Mouse (Mus musculus): ENCODE results near the gene Comp. TPM values are rescaled to one million over a fixed set of nuclear protein-coding genes. Genes with fewer than 3 reads are reported as not detected.

The Comp gene
- total and polyA plus RNA-seq, 3 experiments = 0.13 to 0.16 TPM; not detected in 1

DNA sequence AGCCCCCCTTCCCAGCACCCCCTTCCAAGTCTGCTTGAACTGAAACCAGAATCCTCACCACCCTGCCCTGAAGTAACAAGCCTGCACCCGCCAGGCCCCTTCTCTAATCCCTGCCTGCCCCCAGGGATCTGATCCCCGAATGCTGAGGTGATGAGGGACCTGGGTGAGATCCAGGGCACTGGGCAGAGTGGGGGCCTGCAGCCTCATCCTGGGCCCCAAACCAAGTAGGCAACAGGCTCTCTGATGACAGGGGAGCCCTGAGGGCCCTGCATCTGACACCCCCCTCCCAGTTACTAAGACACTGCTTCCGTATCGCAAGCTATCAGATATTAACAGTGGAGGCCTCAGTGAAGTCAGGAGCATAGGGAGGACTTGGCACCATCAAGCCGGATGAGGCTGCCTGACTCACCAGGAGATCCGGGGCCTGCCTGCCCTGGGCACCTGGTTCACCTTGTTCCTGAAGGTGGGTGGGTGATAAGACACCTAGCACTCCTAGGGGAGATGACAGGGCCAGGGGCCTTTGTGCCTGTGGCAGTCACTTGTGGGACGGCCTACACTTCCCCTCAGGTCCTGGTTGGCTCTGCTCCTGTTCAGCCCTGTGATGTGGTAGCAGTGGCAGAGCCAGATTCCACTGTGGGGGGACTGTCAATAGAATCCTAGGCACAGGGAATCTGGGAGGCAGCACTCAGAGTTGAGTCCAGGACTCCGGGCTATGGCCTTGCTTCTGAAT lies 21.1 kb downstream of the Comp start:
- TF ChIP-seq POLR2AphosphoS2 (IDR thresholded peaks at IDR 0.05; ENCODE audit: low read depth, low read length) (no peak), BHLHE40 (IDR thresholded peaks at IDR 0.05; ENCODE audit: low read depth, low read length) (no peak), ZC3H11A (IDR thresholded peaks at IDR 0.05; ENCODE audit: low read depth, low read length) (no peak), MYC (IDR thresholded peaks at IDR 0.05; ENCODE audit: low read depth, low read length) (no peak), EP300 (IDR thresholded peaks at IDR 0.05; ENCODE audit: low read length) (no peak)
- no peaks in the 10 kb centered on the region for H3K9me3 ChIP-seq (replicated peaks; ENCODE audit: low read length)
- H3K4me3 ChIP-seq (replicated peaks in 1 of 3; ENCODE audit: low read depth in 2 of 3, low read length in 2 of 3, poor library complexity in 1 of 3) = no peak overlapping the region
- no peak for DNase-seq (ENCODE audit: extremely low read depth)
- dilution Hi-C loops (cut with MboI; ENCODE audit: extremely low pct_ligation_motif_present, extremely low pct_unique_long_range_greater_than_20kb, low sequenced_read_pairs) (no loop called here), in situ Hi-C loops (cut with MboI; ENCODE audit: low pct_ligation_motif_present, low pct_unique_long_range_greater_than_20kb, low sequenced_read_pairs) (no loop called here)
- peaks cover 0 to 57% of the 10 kb centered on the region in 2 experiments for H3K36me3 ChIP-seq (replicated peaks in 1 of 2; ENCODE audit: control insufficient read depth in 1 of 2, insufficient read depth in 1 of 2, low read length in 1 of 2)
- no peak overlapping the region for H3K27ac ChIP-seq (ENCODE audit: insufficient read depth, low read depth)
- no peaks in the 10 kb centered on the region for H3K79me2 ChIP-seq (replicated peaks; ENCODE audit: control insufficient read depth, extremely low read depth, insufficient read depth, poor library complexity, severe bottlenecking)
- no peaks in the 10 kb centered on the region for H3K4me1 ChIP-seq (ENCODE audit: control insufficient read depth in 1 of 2, insufficient read depth in 2 of 2)
- H3K4me2 ChIP-seq (ENCODE audit: insufficient read depth, low read depth, poor library complexity, severe bottlenecking) = no peak overlapping the region
- H3K27me3 ChIP-seq (replicated peaks) = no peaks in the 10 kb centered on the region
- no peak overlapping the region for H3K9ac ChIP-seq (ENCODE audit: insufficient read depth, low read depth)

DNA sequence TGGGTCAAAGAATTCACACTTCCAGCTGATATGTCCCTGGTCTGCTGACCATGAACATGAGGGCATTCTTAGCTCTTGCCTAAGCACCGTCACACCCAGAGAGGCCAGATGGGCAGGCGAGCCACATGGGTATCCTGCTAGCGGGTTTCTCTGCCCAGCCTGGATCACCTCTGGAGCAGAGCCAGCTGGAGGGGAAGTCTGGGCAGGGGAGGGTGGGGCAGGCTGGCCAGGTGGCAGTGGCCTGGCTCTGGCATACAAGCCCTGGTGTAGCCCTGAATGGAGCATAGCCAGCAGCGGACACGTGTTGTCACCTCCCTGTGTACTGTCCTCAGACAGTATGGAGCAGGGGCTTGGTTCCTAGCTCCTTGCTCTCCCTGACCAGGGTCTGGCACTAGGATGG lies 22.3 kb downstream of the Comp start:
- Histone ChIP-seq H3K36me3 (replicated peaks in 1 of 2; ENCODE audit: control insufficient read depth in 1 of 2, insufficient read depth in 1 of 2, low read length in 1 of 2) (peaks cover 0 to 60% of the 10 kb centered on the region in 2 experiments), H3K4me1 (ENCODE audit: control insufficient read depth in 1 of 2, insufficient read depth in 2 of 2) (no peaks in the 10 kb centered on the region), H3K27ac (ENCODE audit: insufficient read depth, low read depth) (no peak overlapping the region), H3K4me2 (ENCODE audit: insufficient read depth, low read depth, poor library complexity, severe bottlenecking) (no peak overlapping the region), H3K9ac (ENCODE audit: insufficient read depth, low read depth) (no peak overlapping the region), H3K27me3 (replicated peaks) (no peaks in the 10 kb centered on the region), H3K4me3 (replicated peaks in 1 of 3; ENCODE audit: low read depth in 2 of 3, low read length in 2 of 3, poor library complexity in 1 of 3) (no peak overlapping the region), H3K9me3 (replicated peaks; ENCODE audit: low read length) (no peaks in the 10 kb centered on the region), H3K79me2 (replicated peaks; ENCODE audit: control insufficient read depth, extremely low read depth, insufficient read depth, poor library complexity, severe bottlenecking) (no peaks in the 10 kb centered on the region)
- in situ Hi-C loops (cut with MboI; ENCODE audit: low pct_ligation_motif_present, low pct_unique_long_range_greater_than_20kb, low sequenced_read_pairs) (no loop called here), dilution Hi-C loops (cut with MboI; ENCODE audit: extremely low pct_ligation_motif_present, extremely low pct_unique_long_range_greater_than_20kb, low sequenced_read_pairs) (no loop called here)
- DNase-seq (ENCODE audit: extremely low read depth) = no peak
- no peak for TF ChIP-seq CHD2 (IDR thresholded peaks at IDR 0.05; ENCODE audit: low read length)
- TF ChIP-seq MEF2A (IDR thresholded peaks at IDR 0.05; ENCODE audit: borderline replicate concordance, low read depth, low read length) = no peak
- no peak for TF ChIP-seq SMC3 (IDR thresholded peaks at IDR 0.05; ENCODE audit: low read depth, low read length)
- TF ChIP-seq NELFE (IDR thresholded peaks at IDR 0.05; ENCODE audit: low read depth, low read length) = no peak
- TF ChIP-seq ZNF384 (IDR thresholded peaks at IDR 0.05; ENCODE audit: low read depth, low read length) = no peak
- no peak for TF ChIP-seq RAD21 (IDR thresholded peaks at IDR 0.05; ENCODE audit: low read depth, low read length)
- TF ChIP-seq CHD1 (IDR thresholded peaks at IDR 0.05; ENCODE audit: low read depth, low read length) = no peak

DNA sequence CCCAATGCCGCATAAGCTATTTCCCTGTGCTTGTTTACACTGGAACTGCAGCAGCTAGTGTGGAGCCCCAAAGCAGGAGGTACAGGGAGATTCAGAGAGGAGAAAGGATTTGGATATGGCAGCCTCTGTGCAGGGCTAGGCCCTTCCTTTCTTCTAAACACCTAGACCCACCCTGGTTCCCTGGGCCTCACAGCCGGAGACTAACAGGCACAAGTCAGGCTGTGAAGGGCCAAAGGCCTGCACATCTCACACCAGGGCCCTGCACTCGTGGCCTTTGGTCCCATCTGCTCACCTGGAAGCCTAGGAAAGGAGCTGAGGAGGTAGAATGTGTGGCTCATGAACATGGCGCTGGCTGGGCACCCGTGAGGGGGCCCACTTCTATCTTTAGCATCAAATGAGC lies 22.8 kb downstream of the Comp start:
- H3K4me3 ChIP-seq (replicated peaks in 1 of 3; ENCODE audit: low read depth in 2 of 3, low read length in 2 of 3, poor library complexity in 1 of 3) = no peak overlapping the region
- H3K79me2 ChIP-seq (replicated peaks; ENCODE audit: control insufficient read depth, extremely low read depth, insufficient read depth, poor library complexity, severe bottlenecking) = no peaks in the 10 kb centered on the region
- H3K9ac ChIP-seq (ENCODE audit: insufficient read depth, low read depth) = no peak overlapping the region
- dilution Hi-C loops (cut with MboI; ENCODE audit: extremely low pct_ligation_motif_present, extremely low pct_unique_long_range_greater_than_20kb, low sequenced_read_pairs) = no loop called here
- no peak for DNase-seq (ENCODE audit: extremely low read depth)
- H3K9me3 ChIP-seq (replicated peaks; ENCODE audit: low read length) = no peaks in the 10 kb centered on the region
- no peak overlapping the region for H3K27ac ChIP-seq (ENCODE audit: insufficient read depth, low read depth)
- in situ Hi-C loops (cut with MboI; ENCODE audit: low pct_ligation_motif_present, low pct_unique_long_range_greater_than_20kb, low sequenced_read_pairs) = no loop called here
- H3K27me3 ChIP-seq (replicated peaks) = no peaks in the 10 kb centered on the region
- H3K4me2 ChIP-seq (ENCODE audit: insufficient read depth, low read depth, poor library complexity, severe bottlenecking) = no peak overlapping the region
- no peak for TF ChIP-seq ZKSCAN1 (IDR thresholded peaks at IDR 0.05; ENCODE audit: borderline replicate concordance, low read depth, low read length)
- no peak for TF ChIP-seq MAFK (IDR thresholded peaks at IDR 0.05; ENCODE audit: insufficient replicate concordance, low read length)
- no peak for TF ChIP-seq NELFE (IDR thresholded peaks at IDR 0.05; ENCODE audit: low read depth, low read length)
- no peak for TF ChIP-seq SIN3A (IDR thresholded peaks at IDR 0.05; ENCODE audit: low read length)
- no peak for TF ChIP-seq ELF1 (IDR thresholded peaks at IDR 0.05; ENCODE audit: low read depth, low read length)
- no peak for TF ChIP-seq KAT2A (IDR thresholded peaks at IDR 0.05; ENCODE audit: insufficient replicate concordance, low read length)
- TF ChIP-seq TBP (conservative IDR thresholded peaks at IDR 0.05; ENCODE audit: low read depth, low read length) = no peak
- no peak for TF ChIP-seq MXI1 (IDR thresholded peaks at IDR 0.05; ENCODE audit: low read depth, low read length)
- no peak for TF ChIP-seq E2F4 (IDR thresholded peaks at IDR 0.05; ENCODE audit: insufficient replicate concordance, low read depth, low read length)
- no peak for TF ChIP-seq NRF1 (IDR thresholded peaks at IDR 0.05; ENCODE audit: low read depth, low read length)
- no peak for TF ChIP-seq CHD1 (IDR thresholded peaks at IDR 0.05; ENCODE audit: low read depth, low read length)
- TF ChIP-seq CTCF (conservative IDR thresholded peaks at IDR 0.05 in 1 of 2, IDR thresholded peaks at IDR 0.05 in 1 of 2; ENCODE audit: low read depth in 2 of 2, low read length in 2 of 2) = no peak
- no peak for TF ChIP-seq RAD21 (IDR thresholded peaks at IDR 0.05; ENCODE audit: low read depth, low read length)
- TF ChIP-seq USF2 (conservative IDR thresholded peaks at IDR 0.05; ENCODE audit: low read depth, low read length) = no peak
- TF ChIP-seq PAX5 (IDR thresholded peaks at IDR 0.05; ENCODE audit: low read length) = no peak
- TF ChIP-seq CHD2 (IDR thresholded peaks at IDR 0.05; ENCODE audit: low read length) = no peak
- no peak for TF ChIP-seq ZC3H11A (IDR thresholded peaks at IDR 0.05; ENCODE audit: low read depth, low read length)
- TF ChIP-seq MAZ (IDR thresholded peaks at IDR 0.05; ENCODE audit: low read depth, low read length) = no peak
- TF ChIP-seq ZNF384 (IDR thresholded peaks at IDR 0.05; ENCODE audit: low read depth, low read length) = no peak
- no peaks in the 10 kb centered on the region for H3K4me1 ChIP-seq (ENCODE audit: control insufficient read depth in 1 of 2, insufficient read depth in 2 of 2)
- H3K36me3 ChIP-seq (replicated peaks in 1 of 2; ENCODE audit: control insufficient read depth in 1 of 2, insufficient read depth in 1 of 2, low read length in 1 of 2) = peaks cover 0 to 57% of the 10 kb centered on the region in 2 experiments

Data from CH12.LX (cell line).